Mouse (Mus musculus): ENCODE measurements at regions not wholly inside any gene's neighbourhood (a gene's known extent, or its start where the extent isn't known, plus 50 kb on each side); places are given as distances from the start of the nearest gene placed in this dataset.
"Not testable (repeated sequence)": the region's sequence is repeated elsewhere in the genome, so short reads cannot be mapped to it uniquely, and the experiment has no call there.

- not testable (repeated sequence) for DNase-seq (ENCODE audit: low spot score in 2 of 2)
Observed at GRCm38 (mm10) chr6:48172769-48173168, 86.4 kb upstream of the Zfp746 start.

- peak in 1 of 2 experiments; percentile 58 for DNase-seq (ENCODE audit: low spot score in 2 of 2)
Observed at GRCm38 (mm10) chr6:48136851-48137250, 50.5 kb upstream of the Zfp746 start.
